Mouse (Mus musculus): Measurements from ENCODE around the gene Tmem260.

Tmem260 gene

DNA sequence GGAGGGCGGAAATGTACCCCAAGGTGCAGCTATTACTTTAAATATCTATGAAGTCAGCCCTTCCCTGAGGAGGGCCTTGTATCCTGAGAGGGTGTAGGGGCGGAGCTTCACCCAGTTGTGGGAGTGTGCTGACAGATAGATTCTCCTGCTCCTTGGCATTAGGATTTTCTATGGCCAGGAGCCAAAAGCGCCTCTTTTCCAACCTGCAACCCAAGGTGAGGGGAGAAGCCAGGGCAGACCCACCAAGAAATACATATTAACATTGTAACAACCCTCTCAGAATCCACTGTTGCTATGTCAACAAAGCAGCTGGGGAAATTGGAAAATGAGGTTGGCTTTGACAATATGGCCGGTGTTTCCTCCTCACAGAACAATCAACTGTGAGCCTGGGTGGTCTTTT is 107.3 kb downstream of the Tmem260 start:
- peak in 1 of 2 experiments; percentile 27 for DNase-seq (ENCODE audit: low spot score in 2 of 2)

- no peak for DNase-seq (ENCODE audit: low spot score in 2 of 2)
Observed at GRCm38 (mm10) chr14:48553754-48554153, 107.8 kb downstream of the Tmem260 start.

DNA sequence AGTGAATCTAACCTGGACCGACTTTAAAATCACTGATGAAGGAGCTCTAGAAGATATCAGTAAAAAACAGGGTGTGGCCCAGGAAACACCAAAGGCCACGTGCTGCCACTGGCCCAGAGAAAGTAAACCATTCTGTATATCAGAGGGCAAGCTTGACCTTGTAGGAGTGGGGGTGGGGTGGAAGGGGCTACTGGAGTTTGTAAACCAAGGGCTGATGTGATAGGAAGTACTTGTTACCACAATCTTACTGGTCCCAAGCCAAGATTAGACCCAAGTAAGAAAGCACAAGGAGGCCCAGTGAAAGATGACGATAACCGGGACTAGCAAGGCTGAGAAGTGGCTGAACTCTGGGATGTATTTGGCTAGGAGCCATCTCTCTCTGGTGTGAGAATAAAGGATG is 113.1 kb downstream of the Tmem260 start:
- DNase-seq (ENCODE audit: low spot score in 2 of 2): no peak

DNA sequence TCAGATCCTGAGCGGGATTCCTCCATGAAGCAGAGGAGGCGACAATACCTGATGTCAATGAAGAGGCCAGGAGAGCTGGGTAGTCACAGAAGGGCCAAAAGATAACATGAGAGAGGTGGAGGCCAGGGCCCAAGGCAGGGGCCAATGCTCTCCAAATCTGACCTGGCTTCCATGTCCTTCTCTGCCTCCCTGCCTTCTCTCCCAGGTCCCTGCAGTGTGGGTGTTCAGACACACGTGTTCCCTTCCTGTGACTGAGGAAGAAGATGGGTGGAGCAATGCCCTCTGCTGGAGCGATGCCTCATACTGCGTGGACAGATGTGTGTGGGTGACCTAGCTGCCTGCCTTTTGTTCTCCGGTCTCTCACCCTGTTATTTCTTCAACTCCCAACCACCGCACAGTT is 113.8 kb downstream of the Tmem260 start:
- DNase-seq (ENCODE audit: low spot score in 2 of 2): no peak

DNA sequence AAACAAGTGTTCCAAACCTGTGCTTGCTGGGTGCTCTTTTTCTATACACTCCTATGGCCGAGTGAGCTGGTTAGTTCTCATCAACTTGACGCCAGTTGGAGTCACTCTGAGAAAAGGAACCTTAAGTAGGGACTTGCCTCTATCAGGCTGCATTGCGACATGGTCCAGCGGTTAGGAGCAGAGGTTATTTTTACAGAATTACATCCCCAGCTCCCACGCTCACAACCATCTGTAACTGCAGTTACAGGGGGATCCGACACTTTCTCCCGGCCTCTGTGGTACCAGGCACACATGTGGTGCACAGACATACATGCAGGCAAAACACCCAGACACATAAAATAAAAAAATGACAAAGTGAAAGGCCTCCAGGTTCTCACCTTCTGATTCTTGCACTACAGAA is 120.7 kb downstream of the Tmem260 start:
- no peak for DNase-seq (ENCODE audit: low spot score in 2 of 2)

Measured in right cerebral cortex, postnatal 10 days (tissue).